Mouse (Mus musculus) thymus, postnatal 14 days (tissue): ENCODE results near the gene Elmsan1.

ENCODE experiments used
- DNase-seq: peaks from one replicate; pipeline ENCODE4 v3.0.0; 2021

Elmsan1 gene

DNA sequence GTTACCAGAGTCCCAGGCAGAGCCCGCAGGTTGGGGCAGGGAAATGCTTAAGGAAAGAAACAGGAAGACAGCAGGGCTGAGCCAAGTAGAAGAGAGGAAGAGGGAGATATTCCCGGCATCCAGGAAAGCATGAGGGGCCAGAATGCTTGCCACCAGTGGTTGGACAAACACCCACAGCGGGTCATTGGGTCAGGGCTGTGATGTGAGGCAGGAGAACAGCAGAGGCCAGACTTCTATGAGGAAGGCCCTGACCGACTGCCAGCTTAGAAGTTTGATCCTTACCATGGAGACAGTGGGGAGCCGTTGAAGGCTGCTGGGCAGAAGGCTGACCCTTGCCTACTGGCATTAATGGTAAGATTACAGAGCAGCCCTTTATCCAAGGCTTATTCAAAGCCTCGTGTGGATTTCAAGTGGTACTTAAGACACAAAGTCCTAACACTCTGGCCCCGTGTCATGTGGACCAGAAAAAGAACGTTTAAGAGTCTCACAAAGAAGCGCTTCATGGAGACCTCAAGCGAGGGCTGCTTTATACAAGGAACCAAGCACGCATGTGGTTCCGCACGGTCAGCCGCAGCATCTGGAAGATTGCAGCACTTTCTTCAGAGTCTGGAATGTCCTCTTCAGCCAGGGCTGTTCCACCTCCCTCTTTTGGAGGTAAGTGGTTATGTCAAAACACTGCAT lies 4.0 kb downstream of the Elmsan1 start:
- DNase-seq, result no peak

DNA sequence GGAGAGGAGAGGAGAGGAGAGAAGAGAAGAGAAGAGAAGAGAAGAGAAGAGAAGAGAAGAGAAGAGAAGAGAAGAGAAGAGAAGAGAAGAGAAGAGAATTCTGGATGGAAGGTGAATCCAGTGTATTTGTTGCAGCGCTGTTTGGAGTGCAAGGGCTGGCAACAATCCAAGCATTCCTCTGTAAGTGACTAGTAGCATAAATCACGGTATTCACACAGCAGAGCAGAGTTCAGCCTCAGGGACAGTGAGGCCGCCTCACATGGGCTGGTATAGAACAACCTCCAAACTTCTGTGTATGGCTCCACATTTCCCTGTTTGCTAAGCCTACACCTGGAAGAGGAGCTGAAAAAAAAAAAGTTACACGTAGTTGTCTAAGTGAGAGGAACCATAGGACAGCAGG lies 6.4 kb downstream of the Elmsan1 start:
- DNase-seq, result no peak

- DNase-seq, result no peak
Measured at GRCm38 (mm10) chr12:84211021-84211538, 7.6 kb downstream of the Elmsan1 start.

DNA sequence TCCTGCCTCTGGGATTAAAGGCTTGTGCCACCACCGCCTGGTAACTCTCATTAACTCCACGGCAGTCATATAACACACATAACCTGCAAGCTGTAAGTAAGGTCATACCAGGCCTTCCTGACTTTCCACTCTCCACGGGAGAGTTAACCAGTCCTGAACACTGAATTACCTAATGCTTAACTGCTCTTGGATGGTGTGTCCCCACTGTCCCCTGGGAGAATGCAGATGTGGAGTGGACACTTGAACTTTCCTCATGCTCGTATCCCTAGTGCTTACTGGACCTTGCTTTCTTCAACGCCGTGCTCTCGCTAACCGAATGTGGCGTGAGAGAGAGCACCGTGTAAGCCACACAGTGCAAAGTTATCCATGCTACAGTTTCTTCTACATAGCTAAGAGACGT lies 8.4 kb downstream of the Elmsan1 start:
- DNase-seq, result no peak

DNA sequence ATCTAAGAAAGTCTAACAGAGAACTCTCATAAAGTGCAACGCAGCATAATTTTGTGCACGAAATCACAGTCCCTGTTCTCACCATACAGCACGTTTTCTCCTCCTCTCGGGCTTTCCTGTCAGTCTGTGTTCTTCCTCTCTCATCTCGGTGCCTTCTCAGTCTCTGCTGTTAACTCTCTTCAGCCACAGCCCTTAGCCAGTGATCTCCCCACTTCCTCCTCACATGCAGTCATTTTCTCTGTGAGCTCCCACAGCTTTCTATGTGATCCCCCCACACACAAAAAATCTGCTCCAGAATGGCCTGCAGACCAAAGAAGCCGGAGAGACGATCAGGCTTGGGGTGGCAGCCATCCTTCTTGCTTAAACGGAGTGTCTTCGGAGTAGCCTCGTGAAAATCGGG lies 9.6 kb downstream of the Elmsan1 start:
- DNase-seq, result peak; percentile 30

DNA sequence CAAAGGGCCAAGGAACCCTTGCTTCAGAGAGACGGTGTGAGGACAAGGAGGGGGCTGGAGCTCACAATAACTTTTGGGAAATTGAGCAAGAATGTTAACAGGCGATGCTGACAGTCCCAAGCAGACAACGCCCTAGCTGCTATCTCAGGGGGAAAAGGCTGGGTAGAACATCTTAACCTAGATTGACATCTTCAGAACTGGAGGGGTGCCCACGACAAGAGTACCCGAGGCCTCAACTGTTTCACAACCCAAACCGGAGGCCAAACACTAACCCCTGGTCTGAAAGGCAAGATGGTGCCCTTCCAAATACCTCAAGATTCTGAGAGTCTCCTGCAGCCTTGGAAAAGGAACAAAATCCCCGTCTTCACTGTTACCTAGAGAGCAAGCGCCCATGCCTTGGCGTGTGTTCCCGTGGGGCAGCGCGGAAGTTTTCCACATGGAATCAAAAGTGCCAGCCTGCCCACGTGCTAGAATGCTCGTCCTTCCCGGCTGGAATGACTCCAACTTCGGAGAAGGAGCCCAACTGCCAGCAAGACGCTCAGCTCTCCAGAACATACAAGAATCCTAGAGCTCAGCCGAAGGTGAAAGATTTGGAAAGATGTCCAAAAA lies 11.4 kb downstream of the Elmsan1 start:
- no peak for DNase-seq

- peak; percentile 50 for DNase-seq
Measured at GRCm38 (mm10) chr12:84206525-84206924, 12.2 kb downstream of the Elmsan1 start.

DNA sequence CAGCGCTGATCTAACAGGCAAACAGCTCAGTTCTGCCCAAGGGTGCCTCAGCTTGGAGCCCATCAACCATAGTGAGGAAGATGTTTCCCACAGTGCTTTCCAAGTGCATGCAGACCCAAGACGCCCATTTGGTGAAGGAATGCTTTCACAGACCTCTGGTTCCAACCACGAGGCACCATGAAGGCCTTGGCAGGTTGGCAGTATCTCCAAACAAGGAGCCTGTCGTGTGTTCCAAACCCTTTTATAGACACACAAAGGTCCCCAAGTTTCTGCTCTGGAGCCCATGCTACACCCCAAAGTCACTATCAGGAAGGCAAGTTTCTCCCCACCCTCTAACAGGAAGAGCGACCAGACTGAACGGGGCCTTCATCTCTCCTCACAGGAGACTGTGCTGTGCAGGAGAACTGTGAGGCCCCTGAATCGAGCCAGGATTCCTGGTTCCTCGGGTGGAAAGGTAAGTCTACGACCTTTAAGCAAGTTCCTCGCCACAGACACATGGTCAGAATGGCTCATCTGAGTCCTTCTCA lies 13.0 kb downstream of the Elmsan1 start:
- no peak for DNase-seq

- no peak for DNase-seq
Measured at GRCm38 (mm10) chr12:84204662-84205061, 14.0 kb downstream of the Elmsan1 start.

DNA sequence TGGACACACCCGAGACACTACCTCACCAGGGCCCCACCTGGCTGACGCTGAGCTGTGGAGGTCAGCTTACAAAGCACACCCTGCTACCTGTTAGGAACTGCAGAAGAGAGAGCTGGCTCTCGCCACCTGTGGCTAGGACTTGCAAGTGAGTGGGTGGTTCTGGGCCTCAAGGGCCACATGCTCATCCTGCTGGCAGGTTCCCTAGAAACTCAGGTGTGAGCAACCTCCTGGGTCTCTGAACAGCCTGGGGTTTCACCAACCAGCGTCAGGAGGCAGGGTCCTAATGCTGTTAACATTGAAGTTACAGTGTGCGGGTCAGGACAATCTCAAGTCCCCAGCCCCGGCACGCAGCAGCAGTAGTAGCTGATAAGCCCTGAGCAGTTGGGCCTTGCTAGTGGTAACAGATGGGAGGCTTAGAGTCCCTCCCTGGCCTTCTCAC lies 14.9 kb downstream of the Elmsan1 start:
- DNase-seq, result no peak

- no peak for DNase-seq
Measured at GRCm38 (mm10) chr12:84203170-84203777, 15.4 kb downstream of the Elmsan1 start.

DNA sequence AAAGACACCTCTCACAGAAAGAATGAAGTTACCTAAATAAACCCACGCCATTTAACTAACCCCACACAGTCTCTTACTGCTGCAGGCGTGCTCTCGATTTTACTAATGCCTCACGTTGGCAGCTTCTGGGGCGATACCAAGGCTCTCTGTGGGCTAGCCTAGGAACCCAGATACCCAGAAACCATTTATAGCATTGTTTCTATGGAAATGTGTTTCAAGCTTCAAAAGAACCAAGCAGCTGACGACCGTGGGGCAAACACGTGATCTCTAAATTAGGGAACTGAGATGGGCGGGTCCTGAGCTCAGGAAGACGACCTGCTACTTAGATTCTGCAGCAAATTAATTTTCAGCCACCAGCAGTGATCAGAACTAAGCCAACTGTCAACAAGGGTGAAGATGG lies 16.1 kb downstream of the Elmsan1 start:
- DNase-seq, result no peak

DNA sequence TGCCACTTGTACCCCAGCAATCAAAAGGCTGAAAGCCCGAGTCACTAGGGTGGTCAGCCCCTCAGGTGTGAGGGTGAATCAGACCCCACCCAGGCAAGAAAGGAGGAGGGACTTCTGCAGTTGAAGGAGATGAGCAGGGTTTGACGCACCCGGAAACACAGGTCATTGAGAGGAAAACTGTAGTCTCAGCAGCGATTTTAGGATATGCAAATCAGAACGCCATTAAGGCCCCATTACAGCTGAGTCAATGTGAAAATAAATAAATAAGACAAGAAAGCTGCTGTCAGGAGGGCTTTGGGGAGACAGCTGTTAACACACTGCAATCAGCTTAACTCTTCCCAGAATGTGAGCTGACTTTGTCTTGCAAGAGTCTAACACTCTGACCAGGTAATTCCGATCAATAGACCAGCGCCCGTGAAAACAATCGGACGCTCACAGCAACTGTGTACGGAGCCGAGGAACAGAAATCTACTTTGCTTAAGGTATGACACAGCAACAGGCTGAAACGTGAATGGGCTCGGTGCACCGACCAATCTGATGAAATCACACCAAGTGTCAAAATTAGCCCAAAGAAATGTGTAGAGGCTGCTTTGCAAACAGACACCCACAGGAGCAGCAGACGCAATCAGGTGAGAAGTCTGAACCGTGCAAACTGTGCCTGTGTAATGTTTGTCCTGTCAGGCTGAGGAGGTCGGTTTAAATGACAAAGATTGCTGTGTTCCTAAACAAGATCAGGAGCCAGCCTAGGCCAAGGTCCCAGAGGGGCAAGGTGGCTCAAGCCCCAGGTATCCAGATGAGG lies 16.8 kb downstream of the Elmsan1 start:
- no peak for DNase-seq

DNA sequence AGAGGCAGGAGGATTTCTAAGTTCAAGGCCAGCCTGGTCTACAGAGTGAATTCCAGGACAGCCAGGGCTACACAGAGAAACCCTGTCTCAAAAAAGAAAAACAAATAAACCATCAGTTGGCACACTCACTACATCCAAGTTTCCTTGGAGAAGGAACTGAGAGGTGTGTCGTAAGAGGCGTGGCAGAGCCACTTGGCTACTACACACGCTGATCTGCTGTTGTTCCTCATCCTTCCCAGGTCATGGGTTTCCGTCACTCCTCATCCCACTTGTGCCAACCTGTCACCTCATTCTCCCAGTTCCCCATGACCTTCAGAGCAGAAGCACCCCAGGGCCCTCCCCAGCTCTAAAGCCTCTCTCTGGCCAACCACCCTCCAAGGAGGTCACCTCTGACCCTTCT lies 17.5 kb downstream of the Elmsan1 start:
- no peak for DNase-seq

GRCm38 (mm10) chr12:84198880-84199279 lies 19.8 kb downstream of the Elmsan1 start:
- DNase-seq, result no peak

DNA sequence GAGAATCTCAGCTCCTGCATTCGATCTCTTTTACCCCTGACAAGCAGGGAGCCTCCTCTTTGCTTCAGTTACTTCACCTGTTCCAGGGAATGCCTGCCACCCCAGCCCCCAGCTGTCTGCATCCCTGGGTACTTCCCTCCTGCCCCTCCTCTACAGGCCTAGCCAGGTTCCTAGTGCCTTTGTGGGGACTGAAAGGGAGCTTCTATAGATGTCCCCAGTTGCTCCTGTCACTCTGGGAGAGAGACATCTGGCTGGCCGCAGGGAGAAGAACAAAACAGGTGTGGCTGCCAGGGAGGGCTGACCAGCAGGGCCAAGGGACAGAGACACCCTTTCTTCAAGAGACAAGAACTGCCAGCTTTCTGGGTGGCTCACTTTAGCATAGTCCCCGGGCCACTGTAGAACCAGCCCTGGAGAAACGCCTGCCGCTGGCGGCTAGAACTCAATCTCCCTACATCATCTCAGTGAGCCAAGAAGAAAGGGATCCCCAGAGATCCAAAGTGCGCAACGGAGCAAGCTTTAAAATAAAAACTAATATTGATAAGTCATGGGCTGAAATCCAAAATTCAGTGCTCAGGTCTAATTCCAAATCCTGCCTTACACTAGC lies 20.5 kb downstream of the Elmsan1 start:
- DNase-seq, result no peak

DNA sequence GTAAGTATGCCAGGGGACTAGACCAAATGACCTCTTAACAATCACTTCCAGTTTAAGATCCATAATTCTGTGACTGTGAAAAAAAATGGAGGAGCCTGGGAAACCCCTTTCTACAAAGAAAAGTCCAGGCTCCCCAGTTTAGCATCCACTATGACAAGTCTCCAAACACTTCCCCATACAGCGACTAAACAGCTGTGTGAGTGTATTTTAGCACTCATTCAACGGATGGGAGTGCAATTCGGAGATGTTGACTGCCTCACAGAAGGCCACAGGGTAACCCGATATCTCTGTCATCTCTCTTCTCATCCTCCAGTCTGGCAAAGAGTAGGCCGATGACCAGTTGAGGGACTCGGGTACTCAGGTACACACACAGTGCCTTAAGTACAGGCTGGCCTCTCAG lies 23.5 kb downstream of the Elmsan1 start:
- no peak for DNase-seq

DNA sequence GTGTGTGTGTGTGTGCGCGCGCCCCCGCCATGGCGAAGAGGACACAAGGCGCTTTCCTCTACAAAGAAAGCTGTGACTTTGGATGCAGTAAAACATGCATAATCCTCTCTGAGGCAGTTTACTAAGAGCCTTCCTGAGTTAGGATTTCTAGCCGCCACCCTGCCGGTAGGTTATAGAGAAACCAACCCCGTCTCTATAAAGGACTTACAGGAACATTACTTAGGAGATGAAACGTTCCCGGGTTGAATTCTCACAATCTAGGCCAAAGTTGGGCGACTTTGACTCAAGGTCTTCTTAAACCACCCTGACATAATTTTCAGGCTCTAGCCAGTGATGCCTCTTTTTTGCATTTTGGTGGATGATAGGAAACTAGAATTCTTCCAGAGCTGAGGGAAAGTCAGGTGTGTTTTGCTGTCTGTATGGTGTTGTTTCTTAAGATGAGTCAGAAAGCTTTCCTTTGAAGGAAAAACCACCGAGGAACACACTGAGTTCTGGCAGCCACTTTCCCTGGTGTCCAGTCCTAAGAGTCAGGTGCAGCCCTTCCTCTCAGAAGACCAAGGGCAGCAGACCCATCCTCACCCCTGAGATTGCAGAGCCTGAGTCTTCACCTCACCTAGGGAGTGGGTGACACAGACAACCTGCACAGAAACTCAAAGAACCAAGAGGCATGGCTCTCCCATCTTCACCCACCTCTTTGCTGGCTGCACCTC lies 24.1 kb downstream of the Elmsan1 start:
- no peak for DNase-seq

DNA sequence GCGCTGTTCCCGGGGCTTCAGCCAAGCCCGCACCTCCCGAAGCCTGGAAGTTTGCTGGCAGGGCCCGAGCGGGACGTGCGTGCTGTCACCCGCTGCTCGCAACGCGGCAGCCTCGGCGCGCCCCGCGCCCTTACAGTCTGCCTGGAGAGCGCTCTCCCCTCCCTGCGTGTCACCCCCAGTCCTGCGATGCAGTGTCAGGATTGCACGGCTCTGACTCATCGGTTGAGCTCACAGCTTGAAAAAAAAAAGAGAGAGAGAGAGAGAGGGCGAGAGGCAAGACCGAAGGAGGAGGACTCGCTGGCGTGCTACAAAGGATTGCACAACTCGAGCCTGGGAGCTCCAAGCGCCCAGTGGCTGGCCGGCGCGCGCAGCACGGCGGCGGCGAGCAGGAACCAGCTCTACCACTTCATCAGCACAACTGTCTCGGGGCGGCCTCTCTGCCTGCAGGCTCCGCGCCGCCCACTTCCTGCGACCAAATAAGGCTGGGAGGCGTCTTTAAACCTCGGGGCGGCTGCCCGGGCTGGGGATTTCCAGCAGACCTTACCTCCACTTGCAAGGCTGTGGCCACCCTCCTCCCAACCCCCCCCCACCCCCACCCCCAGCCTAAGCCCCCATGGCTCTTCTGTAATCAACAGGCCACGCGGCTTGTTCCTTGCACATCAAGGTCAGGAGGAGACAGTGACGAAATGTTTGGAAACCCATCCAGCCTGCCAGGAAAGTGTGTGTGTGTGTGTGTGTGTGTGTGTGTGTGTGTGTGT lies 24.9 kb downstream of the Elmsan1 start:
- DNase-seq, result peak; percentile 94

DNA sequence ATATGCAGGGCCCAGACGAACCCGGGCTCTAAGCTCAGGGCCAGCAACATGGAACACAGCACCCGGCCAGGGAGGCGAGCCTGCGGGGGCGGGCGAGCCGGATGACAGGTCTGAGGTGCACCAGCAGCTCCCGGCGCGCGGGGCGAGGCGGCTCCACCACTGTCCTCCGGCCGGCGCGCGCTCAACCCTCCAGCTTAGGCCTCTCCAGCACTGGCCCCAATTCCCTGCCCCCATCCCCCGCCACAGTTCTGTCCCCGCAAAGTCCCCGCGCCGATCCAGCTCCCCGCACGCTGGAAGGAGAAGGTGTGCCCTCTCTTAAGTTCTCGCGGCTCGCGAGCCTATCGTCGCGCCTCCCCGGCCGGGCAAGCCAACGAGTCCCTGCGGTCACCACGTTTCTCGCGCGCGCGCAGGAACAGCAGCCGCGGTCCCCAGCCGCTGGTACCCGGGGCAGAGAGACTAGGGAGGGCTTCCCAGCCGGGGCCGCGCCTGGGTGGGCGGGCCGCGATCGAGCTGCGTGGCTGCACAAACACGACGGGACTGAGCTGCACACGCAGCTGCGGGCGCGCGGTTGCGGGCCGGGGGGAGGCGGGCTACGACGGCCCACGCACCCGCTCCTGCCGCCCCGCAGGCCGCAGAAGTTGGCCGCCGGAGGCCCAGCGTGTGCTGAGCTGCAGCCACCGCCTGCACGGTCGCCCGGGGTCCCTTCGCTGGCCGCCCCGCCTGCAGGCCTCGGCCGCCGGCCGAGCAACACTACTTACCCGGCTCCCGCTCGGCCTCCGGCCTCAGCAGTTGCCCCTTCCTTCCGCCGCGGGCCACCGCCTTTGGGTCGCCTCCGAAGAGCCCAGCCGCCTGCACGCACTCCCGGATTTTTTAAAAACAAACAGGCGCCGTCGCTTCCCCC lies 25.7 kb downstream of the Elmsan1 start:
- DNase-seq, result peak; percentile 67
